In the genomic region with DNA sequence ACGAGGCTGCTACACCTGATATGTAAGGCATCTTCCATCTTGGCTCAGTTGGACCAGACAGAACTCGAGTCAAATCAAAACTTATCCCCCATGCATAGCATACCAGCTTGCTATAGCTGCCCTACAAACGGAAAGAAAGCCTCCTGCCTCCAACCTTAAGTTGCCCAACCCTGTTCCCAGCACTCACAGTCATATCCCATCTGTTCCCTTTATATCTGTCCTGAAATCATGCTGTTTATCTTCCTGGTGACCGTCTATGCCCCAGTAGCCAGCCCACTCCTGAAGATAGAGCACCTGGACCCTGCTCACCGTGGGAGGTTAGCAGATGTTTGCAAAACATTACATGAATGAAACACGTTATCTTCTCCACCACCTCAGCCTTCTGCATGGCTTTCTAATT, we compare ENCODE assay signal across 11 mouse cellular contexts.
"Had no signal": no experiment of that assay in that cellular context is flagged by ENCODE, and none has a peak within 500 bp of the region (broad histone marks: within the 10 kb centered on the region; RNA-seq: fewer than 3 reads in every experiment).

No protein-coding gene starts in this region.

- H3K27me3 ChIP-seq: midbrain, embryonic 15.5 days had no signal

- H3K9me3 ChIP-seq: limb, embryonic 15.5 days; liver, embryonic 13.5 days; midbrain, embryonic 15.5 days; neural tube, embryonic 12.5 days; stomach, embryonic 15.5 days had no signal

- ATAC-seq: midbrain, embryonic 15.5 days had no signal

- H3K4me3 ChIP-seq: left cerebral cortex, adult 2 months; limb, embryonic 15.5 days; liver, embryonic 13.5 days; midbrain, embryonic 15.5 days; neural tube, embryonic 12.5 days; stomach, embryonic 15.5 days had no signal

- H3K4me2 ChIP-seq: limb, embryonic 15.5 days; liver, embryonic 13.5 days; midbrain, embryonic 15.5 days; neural tube, embryonic 12.5 days; stomach, embryonic 15.5 days had no signal

- H3K4me1 ChIP-seq: limb, embryonic 15.5 days; liver, embryonic 13.5 days; neural tube, embryonic 12.5 days; stomach, embryonic 15.5 days had no signal

- H3K27ac ChIP-seq: left cerebral cortex, adult 2 months; limb, embryonic 15.5 days; liver, embryonic 13.5 days; midbrain, embryonic 15.5 days; neural tube, embryonic 12.5 days; stomach, embryonic 15.5 days had no signal

- H3K36me3 ChIP-seq: limb, embryonic 15.5 days; liver, embryonic 13.5 days; midbrain, embryonic 15.5 days; neural tube, embryonic 12.5 days; stomach, embryonic 15.5 days had no signal

- DNase-seq: kidney, adult 8-10 months; liver, embryonic 13.5 days; lung, adult 18-20 months; right cerebral cortex, postnatal 14 days; thymus, adult 2 months; thymus, postnatal 25 days had no signal

- H3K9ac ChIP-seq: limb, embryonic 15.5 days; liver, embryonic 13.5 days; midbrain, embryonic 15.5 days; neural tube, embryonic 12.5 days; stomach, embryonic 15.5 days had no signal
